Mouse (Mus musculus): ENCODE data around the gene Mrgprb2.

The Mrgprb2 gene

DNA sequence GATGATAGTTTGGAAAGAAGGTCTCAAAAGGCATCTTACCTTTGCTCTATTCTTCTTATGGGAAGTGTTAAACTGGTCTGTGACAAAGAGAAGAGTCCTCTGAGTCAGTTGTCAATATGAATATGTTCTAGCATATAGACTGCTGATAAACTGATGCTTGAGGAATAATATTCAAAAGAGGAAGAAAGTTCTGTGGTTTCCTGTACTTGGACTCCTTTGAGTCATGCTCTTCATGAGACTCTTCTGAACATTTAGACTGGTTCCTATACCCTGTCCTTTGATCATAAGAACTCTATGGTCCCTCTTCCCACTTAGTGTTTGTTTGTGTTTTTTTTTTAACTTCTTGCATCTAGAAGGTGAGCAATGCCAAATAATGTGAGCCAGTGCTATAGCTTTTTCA, at the start of gene Mrgprb2:
TSS of gene Mrgprb2 (minus strand) at position 101 of the 400 bp plus-strand sequence.
- no peak for DNase-seq
